In the genomic region with DNA sequence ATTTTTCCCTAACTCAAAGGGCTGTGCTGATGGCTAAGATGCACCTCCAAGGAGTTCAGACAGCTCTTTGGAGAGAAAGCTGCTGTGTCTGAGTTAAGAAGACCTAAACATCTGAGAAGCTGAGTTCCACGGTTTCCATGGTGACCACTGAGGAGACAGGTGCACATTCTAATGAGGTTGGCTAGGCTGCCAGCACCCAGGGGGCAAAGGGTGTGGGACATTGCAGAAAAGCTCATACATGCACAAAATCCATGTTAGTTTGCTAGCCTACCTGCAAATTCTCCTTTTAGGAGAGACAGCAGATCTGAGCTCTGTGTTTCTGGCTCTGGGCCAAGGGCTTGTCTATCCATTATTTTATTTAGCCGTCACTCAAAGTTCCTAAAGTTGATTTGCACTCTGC, we compare ENCODE assay signal across 15 mouse cellular contexts.
DNase-seq lines count a peak whose midpoint lies in the region; ATAC-seq lines count a peak whose summit lies in the region.
"Had no signal": no experiment of that assay in that cellular context is flagged by ENCODE, and none has a peak within 500 bp of the region (broad histone marks: within the 10 kb centered on the region; RNA-seq: fewer than 3 reads in every experiment).

No protein-coding gene starts in this region.

- no peak overlapping the region for H3K9ac ChIP-seq in hindbrain, embryonic 12.5 days
- no peak overlapping the region for H3K9ac ChIP-seq in midbrain, embryonic 16.5 days (ENCODE audit: low read depth, low read length)
- H3K9ac ChIP-seq: heart, embryonic 15.5 days; liver, postnatal 0 days; neural tube, embryonic 12.5 days had no signal

- peak overlapping the region; percentile 45 for H3K27ac ChIP-seq in hindbrain, embryonic 12.5 days
- peak overlapping the region; percentile 71 for H3K27ac ChIP-seq in midbrain, embryonic 16.5 days (ENCODE audit: low read length)
- H3K27ac ChIP-seq: heart, embryonic 15.5 days; neural tube, embryonic 12.5 days had no signal

- DNase-seq in right cerebral cortex, postnatal 10 days (ENCODE audit: low spot score in 2 of 2) = peak; percentile 33 to 46
- no peak for DNase-seq in right cerebral cortex, postnatal 25 days
- peak; percentile 84 for DNase-seq in cerebellum, adult 9-10 months
- no peak for DNase-seq in adrenal gland, postnatal 36 days
- DNase-seq in heart, adult 8-10 months (ENCODE audit: low spot score) = no peak
- no peak for DNase-seq in adrenal gland, adult 8-10 months
- DNase-seq: adrenal gland, postnatal 25 days; kidney, adult 11 months; liver, postnatal 0 days had no signal

- peaks cover 38% of the 10 kb centered on the region for H3K4me1 ChIP-seq in hindbrain, embryonic 12.5 days
- H3K4me1 ChIP-seq in midbrain, embryonic 16.5 days (ENCODE audit: control insufficient read depth, insufficient read depth, low read length) = peaks cover 30% of the 10 kb centered on the region
- H3K4me1 ChIP-seq: heart, embryonic 15.5 days had no signal

- no peak overlapping the region for H3K4me3 ChIP-seq in hindbrain, embryonic 12.5 days
- no peak overlapping the region for H3K4me3 ChIP-seq in midbrain, embryonic 16.5 days (ENCODE audit: low read depth, low read length)
- H3K4me3 ChIP-seq: heart, embryonic 15.5 days; neural tube, embryonic 12.5 days had no signal

- no peak overlapping the region for H3K4me2 ChIP-seq in hindbrain, embryonic 12.5 days (replicated peaks)
- H3K4me2 ChIP-seq in midbrain, embryonic 16.5 days (ENCODE audit: low read length) = peak overlapping the region; percentile 0; the same call in 1 of the 2 replicates
- H3K4me2 ChIP-seq: heart, embryonic 15.5 days; neural tube, embryonic 12.5 days had no signal

- no peaks in the 10 kb centered on the region for H3K9me3 ChIP-seq in hindbrain, embryonic 12.5 days (replicated peaks)
- no peaks in the 10 kb centered on the region for H3K9me3 ChIP-seq in midbrain, embryonic 16.5 days (replicated peaks; ENCODE audit: control insufficient read depth, low read length, poor library complexity, severe bottlenecking)
- H3K9me3 ChIP-seq: heart, embryonic 15.5 days; neural tube, embryonic 12.5 days had no signal

- H3K36me3 ChIP-seq in hindbrain, embryonic 12.5 days = no peaks in the 10 kb centered on the region
- no peaks in the 10 kb centered on the region for H3K36me3 ChIP-seq in midbrain, embryonic 16.5 days (ENCODE audit: control insufficient read depth, insufficient read depth, low read length)
- H3K36me3 ChIP-seq: heart, embryonic 15.5 days; neural tube, embryonic 12.5 days had no signal

- peak; percentile 47; the same call in 1 of the 2 replicates for ATAC-seq in hindbrain, embryonic 12.5 days (ENCODE audit: low FRiP score)
- ATAC-seq in midbrain, embryonic 16.5 days = peak; percentile 83
- ATAC-seq: CD4-positive, CD25-positive, alpha-beta regulatory T cell, adult 4 months; liver, postnatal 0 days; Patski had no signal

- 64% methylated on average over 2 of the region's 2 CpGs for WGBS in hindbrain, embryonic 12.5 days
- 41% methylated on average over 2 of the region's 2 CpGs for WGBS in midbrain, embryonic 16.5 days

- no peaks in the 10 kb centered on the region for H3K27me3 ChIP-seq in hindbrain, embryonic 12.5 days
- no peaks in the 10 kb centered on the region for H3K27me3 ChIP-seq in midbrain, embryonic 16.5 days (ENCODE audit: control insufficient read depth, insufficient read depth, low read depth, low read length)
- H3K27me3 ChIP-seq: heart, embryonic 15.5 days; neural tube, embryonic 12.5 days; Patski had no signal

Comparison
In these comparisons a context has a peak if more than half of its experiments do, and no peak if none do; other contexts are left out.
1. DNase-seq: peak in right cerebral cortex, postnatal 10 days (2 of 2) and cerebellum, adult 9-10 months (single experiment); none in right cerebral cortex, postnatal 25 days (single experiment), adrenal gland, postnatal 36 days (0 of 2), heart, adult 8-10 months (single experiment) and adrenal gland, adult 8-10 months (single experiment).